Mouse (Mus musculus) cerebellum, adult (tissue): Measurements from ENCODE around the gene Fam221b.
A peak's percentile ranks its signal among the peaks of the same experiment; 100 is the strongest.

Experiments used
- ATAC-seq: cut with Nextera tagmentation; 2 replicates; pipeline ENCODE4 v1.9.2; 2017; ENCODE audit warnings: mild to moderate bottlenecking, moderate library complexity, mixed read lengths; ENCODE audit not compliant: insufficient number of reproducible peaks, low FRiP score, low TSS enrichment

Fam221b gene

GRCm38 (mm10) chr4:43666412-43666811, 2.5 kb downstream of the Fam221b start:
- ATAC-seq = no peak

GRCm38 (mm10) chr4:43657146-43657545, 11.8 kb downstream of the Fam221b start:
- ATAC-seq = no peak

- ATAC-seq = peak; percentile 97
These were observed 12.4 kb downstream of the Fam221b start, which contains the start of gene Hint2 for GRCm38 (mm10) chr4:43656339-43657109. Gene Hint2, minus strand, starts transcription at chr4:43656466.

- ATAC-seq = peak; percentile 4; the same call in 1 of the 2 replicates
These were observed 13.1 kb downstream of the Fam221b start for GRCm38 (mm10) chr4:43655656-43656338.

- no peak for ATAC-seq
These were observed 15.6 kb downstream of the Fam221b start, which contains the start of gene Spag8 for GRCm38 (mm10) chr4:43653161-43654015. Gene Spag8, minus strand, starts transcription at chr4:43653594.

- ATAC-seq = no peak
These were observed 16.2 kb downstream of the Fam221b start for GRCm38 (mm10) chr4:43652726-43653125.

- no peak for ATAC-seq
These were observed 19.2 kb downstream of the Fam221b start for GRCm38 (mm10) chr4:43649783-43650182.

- ATAC-seq = no peak
These were observed 28.5 kb downstream of the Fam221b start for GRCm38 (mm10) chr4:43640491-43640890.

GRCm38 (mm10) chr4:43640076-43640475, 28.9 kb downstream of the Fam221b start:
- ATAC-seq = no peak

GRCm38 (mm10) chr4:43636751-43637150, 32.2 kb downstream of the Fam221b start:
- ATAC-seq = no peak

GRCm38 (mm10) chr4:43634621-43635374, 34.1 kb downstream of the Fam221b start:
- no peak for ATAC-seq

GRCm38 (mm10) chr4:43633736-43634135, 35.2 kb downstream of the Fam221b start:
- ATAC-seq = no peak

- no peak for ATAC-seq
These were observed 35.6 kb downstream of the Fam221b start for GRCm38 (mm10) chr4:43633296-43633695.

GRCm38 (mm10) chr4:43631956-43632920, 36.7 kb downstream of the Fam221b start:
- ATAC-seq = 0 out of 2 replicates have a peak, but pooled peaks have one; percentile 9

- peak; percentile 16 for ATAC-seq
These were observed 37.6 kb downstream of the Fam221b start, which contains the start of gene Npr2 for GRCm38 (mm10) chr4:43631046-43631955. Gene Npr2, plus strand, starts transcription at chr4:43631935.

GRCm38 (mm10) chr4:43630671-43631045, 38.3 kb downstream of the Fam221b start:
- ATAC-seq = 0 out of 2 replicates have a peak, but pooled peaks have one; percentile 4

- peak; percentile 61 for ATAC-seq
These were observed 38.8 kb downstream of the Fam221b start for GRCm38 (mm10) chr4:43630030-43630581.
